Mouse (Mus musculus) embryonic facial prominence, embryonic 15.5 days (tissue): ENCODE data around the gene Nxpe3. TPM values are rescaled to one million over a fixed set of nuclear protein-coding genes. Genes with fewer than 3 reads are reported as not detected.

Experiments used
- ATAC-seq: fragments of 200-750 bp; cut with Nextera tagmentation; 2 replicates; pipeline ENCODE4 v1.8.0; 2017; ENCODE audit warnings: low read depth, moderate TSS enrichment; ENCODE audit not compliant: insufficient number of reproducible peaks, low FRiP score, low TSS enrichment
- H3K27ac ChIP-seq: fragments of 300-500 bp; sonication (generic); replicated peaks from 2 replicates; pipeline ENCODE4 v1.5.1; 2015; ENCODE audit warnings: mild to moderate bottlenecking, inconsistent platforms
- H3K27me3 ChIP-seq: fragments of 300-500 bp; sonication (generic); 2 replicates; pipeline ENCODE4 v1.6.1; 2015; ENCODE audit warnings: inconsistent platforms
- H3K36me3 ChIP-seq: fragments of 300-500 bp; sonication (generic); 2 replicates; pipeline ENCODE4 v1.6.1; 2015; ENCODE audit warnings: mild to moderate bottlenecking, inconsistent platforms
- H3K4me1 ChIP-seq: fragments of 300-500 bp; sonication (generic); 2 replicates; pipeline ENCODE4 v1.6.1; 2015; ENCODE audit warnings: inconsistent platforms
- H3K4me2 ChIP-seq: fragments of 300-500 bp; sonication (generic); replicated peaks from 2 replicates; pipeline ENCODE4 v1.6.1; 2015; ENCODE audit warnings: mild to moderate bottlenecking, inconsistent platforms
- H3K4me3 ChIP-seq: fragments of 300-500 bp; sonication (generic); replicated peaks from 2 replicates; pipeline ENCODE4 v1.5.1; 2015; ENCODE audit warnings: mild to moderate bottlenecking, inconsistent platforms
- H3K9ac ChIP-seq: fragments of 300-500 bp; sonication (generic); 2 replicates; pipeline ENCODE4 v1.6.1; 2015; ENCODE audit warnings: inconsistent platforms
- H3K9me3 ChIP-seq: fragments of 300-500 bp; sonication (generic); replicated peaks from 2 replicates; pipeline ENCODE4 v1.6.1; 2016; ENCODE audit warnings: inconsistent platforms
- WGBS: fragments of 180-500 bp; shearing (Covaris S2); methylation state at CpG from one replicate; pipeline ENCODE4 v1.1.7; 2015; 5-methylcytosine and 5-hydroxymethylcytosine counted together
- polyA plus RNA-seq: library from polyadenylated mRNA; unstranded; fragments of >200 nt; fragmentation: Nextera tagmentation; extraction: Ambion mirVana; gene quantifications from 2 replicates; pipeline ENCODE4 v1.2.1, GENCODE M21; 2015

Nxpe3 gene
- polyA plus RNA-seq, 1 experiment from 2014 or later, result 0.67 TPM

GRCm38 (mm10) chr16:55804799-55805198 lies 90.3 kb downstream of the Nxpe3 start:
- H3K9ac ChIP-seq, result no peak overlapping the region
- no peaks in the 10 kb centered on the region for H3K4me1 ChIP-seq
- H3K4me3 ChIP-seq, result no peak overlapping the region
- H3K4me2 ChIP-seq, result no peak overlapping the region
- H3K27ac ChIP-seq, result no peak overlapping the region
- no peak for ATAC-seq
- no peaks in the 10 kb centered on the region for H3K9me3 ChIP-seq
- H3K27me3 ChIP-seq, result no peaks in the 10 kb centered on the region
- H3K36me3 ChIP-seq, result 0 out of 2 replicates have a peak, but pooled peaks cover 1% of the 10 kb centered on the region
- WGBS, result 85% methylated on average over 1 of the region's 1 CpGs

- Histone ChIP-seq H3K36me3 (no peaks in the 10 kb centered on the region), H3K9ac (no peak overlapping the region), H3K4me3 (no peak overlapping the region), H3K9me3 (no peaks in the 10 kb centered on the region), H3K27ac (no peak overlapping the region), H3K4me1 (no peaks in the 10 kb centered on the region), H3K4me2 (no peak overlapping the region), H3K27me3 (no peaks in the 10 kb centered on the region)
- WGBS, result 89% methylated on average over 1 of the region's 1 CpGs
- no peak for ATAC-seq
These were observed 93.5 kb downstream of the Nxpe3 start for GRCm38 (mm10) chr16:55801629-55802028.

GRCm38 (mm10) chr16:55798845-55799244 lies 96.2 kb downstream of the Nxpe3 start:
- no peak for ATAC-seq
- H3K9me3 ChIP-seq, result no peaks in the 10 kb centered on the region

GRCm38 (mm10) chr16:55790326-55790725 lies 104.8 kb downstream of the Nxpe3 start:
- Histone ChIP-seq H3K4me1 (no peaks in the 10 kb centered on the region), H3K4me2 (no peak overlapping the region), H3K27me3 (no peaks in the 10 kb centered on the region), H3K4me3 (no peak overlapping the region), H3K27ac (no peak overlapping the region), H3K9me3 (no peaks in the 10 kb centered on the region), H3K9ac (no peak overlapping the region), H3K36me3 (no peaks in the 10 kb centered on the region)
- 82% methylated on average over 7 of the region's 7 CpGs for WGBS
- no peak for ATAC-seq

More at GRCm38 (mm10) chr16:55798845-55799244, 96.2 kb downstream of the Nxpe3 start:
- Histone ChIP-seq H3K4me3 (no peak overlapping the region), H3K9ac (no peak overlapping the region), H3K4me1 (no peaks in the 10 kb centered on the region), H3K27me3 (no peaks in the 10 kb centered on the region), H3K27ac (no peak overlapping the region), H3K4me2 (no peak overlapping the region), H3K36me3 (no peaks in the 10 kb centered on the region)
- WGBS, result 72% methylated on average over 7 of the region's 7 CpGs

Other genes starting within 250 kb of the Nxpe3 start
- gene Nfkbiz, start 56.4 kb downstream of the Nxpe3 start, polyA plus RNA-seq, result 5.8 and 6.4 TPM in 2 replicates
- gene Cep97, start 39.6 kb upstream of the Nxpe3 start, polyA plus RNA-seq, result 11.1 and 12.0 TPM in 2 replicates
- 716 and 747 TPM in 2 replicates for gene Rpl24, start 71.0 kb upstream of the Nxpe3 start, polyA plus RNA-seq
- gene Zbtb11, start 78.6 kb upstream of the Nxpe3 start, polyA plus RNA-seq, result 19.1 TPM in 2 replicates
- 211 and 218 TPM in 2 replicates for gene Pcnp, start 134.5 kb upstream of the Nxpe3 start, polyA plus RNA-seq
- gene Trmt10c, start 142.5 kb upstream of the Nxpe3 start, polyA plus RNA-seq, result 22.0 and 23.0 TPM in 2 replicates
- 29.9 and 33.1 TPM in 2 replicates for gene Senp7, start 153.1 kb upstream of the Nxpe3 start, polyA plus RNA-seq